Mouse (Mus musculus): ENCODE results near the gene Igfbp3.

Igfbp3 gene

DNA sequence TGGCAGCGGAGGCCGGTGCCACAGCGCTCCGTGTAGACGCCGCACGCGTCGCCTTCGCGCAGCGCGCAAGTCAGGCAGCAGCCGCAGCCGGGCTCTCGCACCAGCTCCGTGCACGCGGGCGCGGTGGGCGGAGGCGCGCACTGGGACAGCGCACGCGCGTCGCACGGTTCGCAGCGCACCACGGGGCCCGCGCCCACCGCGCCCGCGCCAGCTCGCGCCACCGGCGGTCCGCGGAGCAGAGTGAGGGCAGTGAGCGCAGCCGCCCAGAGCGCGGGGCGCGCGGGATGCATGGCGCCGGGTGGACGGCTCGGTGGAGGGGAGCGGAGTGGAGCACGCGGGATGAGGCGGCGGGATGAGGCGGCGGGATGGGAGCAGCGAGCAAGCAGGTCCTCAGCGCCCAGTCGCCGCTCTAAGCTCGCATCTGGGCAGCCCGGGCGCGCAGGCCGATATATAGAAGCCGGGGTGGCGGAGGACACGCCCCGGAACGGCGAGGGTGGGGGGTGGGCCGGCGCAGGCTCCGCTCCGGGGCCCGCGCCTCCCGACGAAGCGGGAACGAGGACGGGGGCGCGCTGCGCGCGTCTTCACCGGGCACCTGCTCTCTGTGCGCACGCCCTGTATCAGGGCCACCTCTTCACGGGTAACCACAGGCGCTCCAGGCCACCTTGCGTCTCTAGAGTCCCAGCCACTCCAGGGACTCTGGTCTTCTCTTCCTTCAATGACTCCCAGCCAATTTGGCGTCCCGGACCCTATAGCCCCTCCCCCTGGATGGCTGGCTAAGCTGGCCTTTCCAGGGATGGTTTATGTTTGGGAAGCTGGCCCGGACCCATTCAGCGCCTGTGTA, at the start of gene Igfbp3:
Igfbp3 (minus strand) TSS at position 423 of the 841 bp plus-strand sequence.
- in situ Hi-C loops (cut with MboI; ENCODE audit: unreplicated experiment in 2 of 2) = loop anchor here in 1 of 2 experiments (25.0 kb wide), 1 partner anchor 1299 kb away; no protein-coding TSS in a partner anchor

DNA sequence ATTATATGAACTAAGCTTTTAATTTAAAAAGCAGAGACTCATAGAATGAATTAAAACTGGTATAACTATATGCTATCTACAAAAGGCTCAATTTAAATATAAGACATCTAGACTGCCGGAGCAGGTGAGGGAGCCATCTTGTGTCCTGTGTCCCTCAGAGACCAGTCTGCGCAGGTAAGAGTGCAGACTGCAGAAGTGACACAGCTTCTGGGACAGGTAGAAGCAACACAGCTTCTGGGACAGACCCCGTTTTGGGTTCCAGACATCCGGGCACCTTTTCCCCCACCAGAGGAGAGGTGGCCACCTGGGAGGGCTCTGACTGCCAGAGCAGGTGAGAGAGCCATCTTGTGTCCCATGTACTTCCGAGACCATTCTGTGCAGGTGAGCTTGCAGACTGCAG, 37.1 kb upstream of the Igfbp3 start:
- in situ Hi-C loops (cut with MboI; ENCODE audit: unreplicated experiment in 2 of 2) = no loop called here

GRCm38 (mm10) chr11:7250415-7250814, 36.7 kb upstream of the Igfbp3 start:
- in situ Hi-C loops (cut with MboI; ENCODE audit: unreplicated experiment in 2 of 2) = no loop called here

DNA sequence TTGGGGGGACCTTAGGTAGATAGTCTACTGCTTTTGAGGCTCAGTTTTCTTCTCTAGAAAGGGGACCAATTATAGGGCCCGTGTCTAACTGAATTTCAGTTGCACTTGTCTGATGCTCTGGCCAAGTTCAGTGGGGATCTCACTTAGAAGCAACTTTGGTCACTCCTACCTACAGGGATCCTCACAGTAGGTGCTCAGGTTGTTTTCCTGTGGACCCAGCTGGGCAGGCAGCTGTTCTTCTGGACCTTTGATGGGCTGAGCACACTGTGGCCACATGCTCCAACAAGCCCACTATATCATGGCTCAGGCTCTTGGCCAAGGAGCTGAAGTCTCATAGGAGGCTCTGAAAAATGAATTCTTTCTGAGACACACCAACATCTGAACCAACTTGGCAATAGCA, 31.1 kb upstream of the Igfbp3 start:
- in situ Hi-C loops (cut with MboI; ENCODE audit: unreplicated experiment in 2 of 2) = loop anchor here in 1 of 2 experiments (25.0 kb wide), 1 partner anchor 1143 kb away; no protein-coding TSS in a partner anchor

DNA sequence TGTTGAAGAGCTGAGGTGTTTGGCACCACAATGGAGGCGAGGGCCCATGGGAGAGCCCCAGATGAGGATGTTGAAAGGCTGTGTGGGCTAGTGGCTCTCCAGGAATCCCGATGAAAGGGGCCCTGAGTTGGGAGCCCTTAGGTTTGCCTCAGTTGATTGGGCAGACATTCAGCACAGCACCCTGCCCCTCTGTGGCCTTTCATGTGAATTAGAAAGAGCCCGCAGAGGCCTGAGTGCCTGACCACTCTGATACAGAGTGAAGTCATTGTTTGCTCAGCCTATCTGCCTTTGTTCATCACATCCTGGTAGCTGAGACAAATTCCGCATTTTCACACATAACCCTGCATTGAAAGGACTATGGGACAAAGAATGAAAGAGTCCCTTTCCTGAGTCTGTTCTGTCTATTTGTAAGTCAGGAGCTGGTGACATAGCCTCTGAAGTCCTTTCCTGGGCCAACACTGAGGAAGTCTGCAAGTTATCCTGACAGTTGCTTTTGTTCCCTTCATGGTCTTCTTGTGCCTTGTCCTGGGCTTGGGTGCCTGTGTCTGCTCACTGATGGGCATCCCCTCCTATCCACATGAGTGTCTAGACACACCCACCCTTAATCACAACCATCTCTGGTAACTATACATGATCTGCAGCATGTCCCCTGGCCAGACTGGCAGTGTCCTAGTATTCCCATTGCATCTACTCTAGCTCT, 25.5 kb upstream of the Igfbp3 start:
- in situ Hi-C loops (cut with MboI; ENCODE audit: unreplicated experiment in 2 of 2) = loop anchor here in 1 of 2 experiments (25.0 kb wide), 1 partner anchor 1148 kb away; no protein-coding TSS in a partner anchor

DNA sequence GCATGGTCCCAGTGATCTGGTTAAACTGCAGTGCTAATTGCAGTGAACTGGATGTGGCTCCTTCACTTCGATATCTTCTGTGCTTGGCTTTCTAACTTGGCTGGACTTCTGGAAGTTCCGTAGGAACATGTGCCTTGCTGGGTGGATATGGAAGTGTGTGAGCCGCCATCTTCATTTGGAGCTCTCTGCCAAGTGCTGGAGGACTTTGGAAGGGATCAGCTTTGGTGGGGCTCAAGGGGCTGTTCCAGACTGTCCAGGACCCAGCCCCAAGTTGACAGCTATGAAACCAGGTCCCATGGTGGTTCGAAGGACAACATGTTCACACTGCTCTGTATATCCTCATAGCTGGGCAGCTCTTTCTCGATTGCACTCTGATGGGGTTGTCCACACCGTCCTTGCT, 24.8 kb upstream of the Igfbp3 start:
- in situ Hi-C loops (cut with MboI; ENCODE audit: unreplicated experiment in 2 of 2) = loop anchor here in 1 of 2 experiments (25.0 kb wide), 1 partner anchor 1149 kb away; no protein-coding TSS in a partner anchor

GRCm38 (mm10) chr11:7237712-7238111, 24.0 kb upstream of the Igfbp3 start:
- in situ Hi-C loops (cut with MboI; ENCODE audit: unreplicated experiment in 2 of 2) = loop anchor here in 1 of 2 experiments (25.0 kb wide), 1 partner anchor 1150 kb away; no protein-coding TSS in a partner anchor

DNA sequence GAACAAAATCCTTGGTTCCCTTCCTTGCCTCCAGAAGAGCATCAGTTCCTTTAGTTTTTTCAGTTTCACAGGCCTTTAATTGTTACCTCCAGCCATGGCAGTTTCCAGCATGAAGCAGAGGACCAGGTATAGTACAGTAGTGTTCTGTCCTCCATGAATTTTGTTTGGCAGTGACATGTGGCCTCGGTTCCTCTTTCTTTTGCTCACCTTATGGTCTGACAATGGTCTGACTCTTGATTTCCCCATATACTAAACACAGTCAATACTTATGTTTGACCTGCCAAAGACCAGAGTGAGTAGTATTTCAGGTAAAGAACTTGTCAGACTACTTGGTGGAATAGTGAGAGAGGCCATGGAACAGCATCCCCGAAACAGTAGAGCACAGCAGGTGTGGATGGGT, 23.0 kb upstream of the Igfbp3 start:
- in situ Hi-C loops (cut with MboI; ENCODE audit: unreplicated experiment in 2 of 2) = loop anchor here in 1 of 2 experiments (25.0 kb wide), 1 partner anchor 1151 kb away; no protein-coding TSS in a partner anchor

- in situ Hi-C loops (cut with MboI; ENCODE audit: unreplicated experiment in 2 of 2) = loop anchor here in 1 of 2 experiments (25.0 kb wide), 1 partner anchor 1152 kb away; no protein-coding TSS in a partner anchor
These were observed 21.4 kb upstream of the Igfbp3 start for GRCm38 (mm10) chr11:7234981-7235609.

GRCm38 (mm10) chr11:7234436-7234835, 20.7 kb upstream of the Igfbp3 start:
- in situ Hi-C loops (cut with MboI; ENCODE audit: unreplicated experiment in 2 of 2) = loop anchor here in 1 of 2 experiments (25.0 kb wide), 1 partner anchor 1153 kb away; no protein-coding TSS in a partner anchor

DNA sequence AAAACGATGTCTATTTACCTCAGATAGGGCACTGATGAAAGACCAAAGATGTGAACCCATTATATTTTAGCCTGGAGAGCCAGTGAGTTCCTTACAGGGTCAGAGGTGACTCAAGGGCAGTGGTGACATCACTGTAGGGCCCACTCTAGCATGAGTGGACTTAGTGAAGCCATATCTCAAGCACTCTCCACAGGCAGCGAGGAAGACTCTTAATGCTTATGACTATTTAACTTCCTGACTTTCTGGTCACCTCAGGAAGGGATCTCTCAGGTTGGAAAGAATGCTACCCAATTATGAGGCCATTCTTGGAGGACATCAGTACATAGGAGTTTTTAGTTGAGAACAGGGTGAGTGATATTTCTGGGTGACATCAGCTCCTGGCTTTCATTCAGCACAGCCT, 19.6 kb upstream of the Igfbp3 start:
- in situ Hi-C loops (cut with MboI; ENCODE audit: unreplicated experiment in 2 of 2) = loop anchor here in 1 of 2 experiments (25.0 kb wide), 1 partner anchor 1154 kb away; no protein-coding TSS in a partner anchor

GRCm38 (mm10) chr11:7231958-7232357, 18.2 kb upstream of the Igfbp3 start:
- in situ Hi-C loops (cut with MboI; ENCODE audit: unreplicated experiment in 2 of 2) = loop anchor here in 1 of 2 experiments (25.0 kb wide), 1 partner anchor 1155 kb away; no protein-coding TSS in a partner anchor

GRCm38 (mm10) chr11:7230000-7230399, 16.3 kb upstream of the Igfbp3 start:
- in situ Hi-C loops (cut with MboI; ENCODE audit: unreplicated experiment in 2 of 2) = loop anchor here in 1 of 2 experiments (25.0 kb wide), 1 partner anchor 1157 kb away; no protein-coding TSS in a partner anchor

DNA sequence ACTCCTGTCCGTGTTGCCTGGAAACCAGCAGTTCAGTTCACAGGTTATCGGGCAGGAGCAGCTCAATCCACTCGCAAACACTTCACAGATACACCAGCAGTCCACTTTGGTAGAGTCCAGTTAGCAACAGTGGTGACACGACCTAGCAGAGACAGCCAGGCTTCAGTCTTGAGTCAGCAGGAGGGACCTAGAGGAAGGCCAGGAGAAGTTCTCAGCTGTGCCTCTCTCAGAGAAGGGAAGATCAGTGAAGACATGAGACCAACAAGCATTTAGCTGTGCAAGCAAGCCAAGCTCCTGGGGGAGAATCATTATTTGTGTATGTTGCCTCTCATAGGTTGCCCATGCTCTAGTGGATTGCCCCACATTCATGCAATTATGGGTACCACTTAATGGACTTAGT, 14.4 kb upstream of the Igfbp3 start:
- in situ Hi-C loops (cut with MboI; ENCODE audit: unreplicated experiment in 2 of 2) = loop anchor here in 1 of 2 experiments (25.0 kb wide), 1 partner anchor 1159 kb away; no protein-coding TSS in a partner anchor

GRCm38 (mm10) chr11:7226810-7227550, 13.3 kb upstream of the Igfbp3 start:
- in situ Hi-C loops (cut with MboI; ENCODE audit: unreplicated experiment in 2 of 2) = loop anchor here in 1 of 2 experiments (25.0 kb wide), 1 partner anchor 1160 kb away; no protein-coding TSS in a partner anchor

DNA sequence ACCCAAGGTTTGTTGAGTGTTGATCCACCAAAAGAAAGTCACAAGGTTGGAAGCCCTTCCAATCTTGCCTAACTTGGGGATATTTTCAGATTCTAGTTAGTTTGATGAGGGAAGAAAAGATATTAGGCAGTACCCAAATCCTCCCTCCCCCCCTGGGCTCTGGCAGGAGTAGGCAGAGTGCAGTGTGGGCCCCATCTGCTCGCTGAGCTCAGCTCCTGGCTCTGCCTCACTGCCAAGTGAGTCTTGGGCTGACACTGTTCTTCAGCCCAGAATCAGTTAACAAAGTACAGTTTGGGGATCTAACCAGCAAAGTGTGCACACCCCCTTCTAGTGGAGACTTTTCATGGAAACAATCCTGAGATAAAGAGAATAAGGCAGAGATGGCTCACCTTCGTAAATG, 12.5 kb upstream of the Igfbp3 start:
- in situ Hi-C loops (cut with MboI; ENCODE audit: unreplicated experiment in 2 of 2) = loop anchor here in 1 of 2 experiments (25.0 kb wide), 1 partner anchor 1161 kb away; no protein-coding TSS in a partner anchor

GRCm38 (mm10) chr11:7221826-7222225, 8.1 kb upstream of the Igfbp3 start:
- in situ Hi-C loops (cut with MboI; ENCODE audit: unreplicated experiment in 2 of 2) = loop anchor here in 1 of 2 experiments (25.0 kb wide), 1 partner anchor 1290 kb away; no protein-coding TSS in a partner anchor

DNA sequence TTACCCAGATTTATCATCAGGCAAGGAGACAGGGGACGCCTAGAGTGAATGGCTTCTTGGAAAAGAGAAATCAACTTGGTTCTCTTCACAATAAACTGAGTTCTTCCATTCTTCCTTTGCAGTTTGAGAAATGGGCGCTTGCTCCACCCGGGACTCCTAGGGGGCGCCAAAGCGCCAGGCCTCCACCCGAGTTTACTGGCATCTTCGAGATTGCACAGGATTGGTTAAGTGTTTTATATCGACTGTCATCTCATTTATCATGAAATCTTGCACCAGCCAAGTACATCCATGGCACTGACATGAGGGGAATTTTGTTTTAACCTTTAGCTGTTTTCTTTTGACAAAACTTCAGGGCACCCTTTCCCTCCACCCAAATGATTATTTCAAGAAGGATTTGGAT, 2.0 kb upstream of the Igfbp3 start:
- in situ Hi-C loops (cut with MboI; ENCODE audit: unreplicated experiment in 2 of 2) = loop anchor here in 1 of 2 experiments (25.0 kb wide), 1 partner anchor 1297 kb away; no protein-coding TSS in a partner anchor

- in situ Hi-C loops (cut with MboI; ENCODE audit: unreplicated experiment in 2 of 2) = loop anchor here in 1 of 2 experiments (25.0 kb wide), 1 partner anchor 1298 kb away; no protein-coding TSS in a partner anchor
These were observed 1.0 kb upstream of the Igfbp3 start for GRCm38 (mm10) chr11:7214761-7215160.
